Mouse (Mus musculus) adrenal gland, postnatal 25 days (tissue): ENCODE measurements around the gene Aagab. TPM values are rescaled to one million over a fixed set of nuclear protein-coding genes. Genes with fewer than 3 reads are reported as not detected.

ENCODE experiments used
- DNase-seq: peaks from one replicate; pipeline ENCODE4 v3.0.0; 2021; ENCODE audit warnings: mixed read lengths
- long read RNA-seq: library from polyadenylated mRNA; stranded (forward); transcript quantifications from one replicate; pipeline ENCODE4 v2.0.0, GENCODE M21; 2021
- total RNA-seq: library from RNA; stranded (reverse); gene quantifications from 2 replicates; pipeline ENCODE4 v1.2.3, GENCODE M21; 2021

Gene Aagab
- total RNA-seq, result 26.6 and 33.1 TPM in 2 replicates
- long read RNA-seq, full-length matches to known transcripts, result 34 of 72 reads
- long read RNA-seq, partial matches to known transcripts, result 9 of 72 reads
- long read RNA-seq, other reads (novel, unspliced or antisense), result 29 of 72 reads

GRCm38 (mm10) chr9:63602043-63602939, at the start of gene Aagab, which contains the start of gene Iqch:
Aagab (plus strand) TSS chr9:63602660.
Iqch (minus strand) TSS chr9:63602493.
- DNase-seq, result peak; percentile 98

- no peak for DNase-seq
These were observed 48.8 kb upstream of the Aagab start for GRCm38 (mm10) chr9:63553628-63554027.

GRCm38 (mm10) chr9:63555460-63555990, 46.9 kb upstream of the Aagab start:
- DNase-seq, result peak; percentile 22

- no peak for DNase-seq
These were observed 46.1 kb upstream of the Aagab start for GRCm38 (mm10) chr9:63556316-63556715.

- no peak for DNase-seq
These were observed 45.5 kb upstream of the Aagab start for GRCm38 (mm10) chr9:63556933-63557332.

GRCm38 (mm10) chr9:63561931-63562330, 40.5 kb upstream of the Aagab start:
- no peak for DNase-seq

GRCm38 (mm10) chr9:63563436-63563835, 39.0 kb upstream of the Aagab start:
- no peak for DNase-seq

- no peak for DNase-seq
These were observed 34.1 kb upstream of the Aagab start for GRCm38 (mm10) chr9:63568314-63568713.

- DNase-seq, result peak; percentile 19
These were observed 33.7 kb upstream of the Aagab start for GRCm38 (mm10) chr9:63568808-63569207.

- no peak for DNase-seq
These were observed 30.6 kb upstream of the Aagab start for GRCm38 (mm10) chr9:63571895-63572294.

- DNase-seq, result no peak
These were observed 29.6 kb upstream of the Aagab start for GRCm38 (mm10) chr9:63572874-63573273.

- no peak for DNase-seq
These were observed 25.0 kb upstream of the Aagab start for GRCm38 (mm10) chr9:63577469-63577868.

GRCm38 (mm10) chr9:63579644-63580043, 22.8 kb upstream of the Aagab start:
- no peak for DNase-seq

- DNase-seq, result no peak
These were observed 22.4 kb upstream of the Aagab start for GRCm38 (mm10) chr9:63580046-63580445.

- DNase-seq, result no peak
These were observed 20.7 kb upstream of the Aagab start for GRCm38 (mm10) chr9:63581778-63582177.

GRCm38 (mm10) chr9:63585251-63585650, 17.2 kb upstream of the Aagab start:
- no peak for DNase-seq

- DNase-seq, result no peak
These were observed 13.3 kb upstream of the Aagab start for GRCm38 (mm10) chr9:63589209-63589608.

GRCm38 (mm10) chr9:63590592-63590991, 11.9 kb upstream of the Aagab start:
- no peak for DNase-seq

GRCm38 (mm10) chr9:63591661-63592256, 10.7 kb upstream of the Aagab start:
- no peak for DNase-seq

- no peak for DNase-seq
These were observed 7.4 kb upstream of the Aagab start for GRCm38 (mm10) chr9:63595032-63595431.

GRCm38 (mm10) chr9:63595652-63596051, 6.8 kb upstream of the Aagab start:
- no peak for DNase-seq

GRCm38 (mm10) chr9:63596660-63597059, 5.8 kb upstream of the Aagab start:
- DNase-seq, result no peak

GRCm38 (mm10) chr9:63603849-63604248, 1.4 kb downstream of the Aagab start:
- peak; percentile 19 for DNase-seq
